Mouse (Mus musculus): ENCODE results near the gene Gm11596. TPM values are rescaled to one million over a fixed set of nuclear protein-coding genes. Genes with fewer than 3 reads are reported as not detected.

Gm11596 gene
- polyA plus RNA-seq (2015; fragmentation: Illumina TruSeq; extraction: RNeasy Lipid Tissue Mini Kit (QIAGEN cat#74804); ENCODE audit: insufficient read depth, low replicate concordance) = not detected

GRCm38 (mm10) chr11:99793367-99793766, at the start of gene Gm11596:
Gm11596 (minus strand) TSS chr11:99793467.

GRCm38 (mm10) chr11:99837966-99838365, 44.7 kb upstream of the Gm11596 start, which contains the start of gene 2300003K06Rik:
2300003K06Rik (minus strand) TSS chr11:99838066.

GRCm38 (mm10) chr11:99815566-99815965, 22.3 kb upstream of the Gm11596 start, which contains the start of gene Gm11564:
Gm11564 (minus strand) TSS chr11:99815666.

GRCm38 (mm10) chr11:99809792-99810191, 16.5 kb upstream of the Gm11596 start, which contains the start of gene Krtap4-13:
Krtap4-13 (minus strand) TSS chr11:99809892.

GRCm38 (mm10) chr11:99804346-99804745, 11.1 kb upstream of the Gm11596 start, which contains the start of gene Gm11554:
Gm11554 (minus strand) TSS chr11:99804446.

GRCm38 (mm10) chr11:99798832-99799231, 5.6 kb upstream of the Gm11596 start, which contains the start of gene Gm11569:
Gm11569 (minus strand) TSS chr11:99798932.

GRCm38 (mm10) chr11:99784900-99785299, 8.4 kb downstream of the Gm11596 start, which contains the start of gene Krtap4-9:
Krtap4-9 (plus strand) TSS chr11:99785200.

GRCm38 (mm10) chr11:99780604-99781003, 12.7 kb downstream of the Gm11596 start, which contains the start of gene Krtap4-8:
Krtap4-8 (minus strand) TSS chr11:99780704.

GRCm38 (mm10) chr11:99772813-99773212, 20.5 kb downstream of the Gm11596 start, which contains the start of gene Gm11595:
Gm11595 (minus strand) TSS chr11:99772913.

Other genes with a start within 250 kb of the Gm11596 start
- gene Krtap3-3, start 242.6 kb downstream of the Gm11596 start, polyA plus RNA-seq (2015; fragmentation: Illumina TruSeq; extraction: RNeasy Lipid Tissue Mini Kit (QIAGEN cat#74804); ENCODE audit: insufficient read depth, low replicate concordance) = not detected
- gene Krtap3-2, start 236.6 kb downstream of the Gm11596 start, polyA plus RNA-seq (2015; fragmentation: Illumina TruSeq; extraction: RNeasy Lipid Tissue Mini Kit (QIAGEN cat#74804); ENCODE audit: insufficient read depth, low replicate concordance) = not detected
- gene Gm11939, start 234.0 kb downstream of the Gm11596 start, polyA plus RNA-seq (2015; fragmentation: Illumina TruSeq; extraction: RNeasy Lipid Tissue Mini Kit (QIAGEN cat#74804); ENCODE audit: insufficient read depth, low replicate concordance) = not detected
- not detected for gene Krtap3-1, start 226.8 kb downstream of the Gm11596 start, polyA plus RNA-seq (2015; fragmentation: Illumina TruSeq; extraction: RNeasy Lipid Tissue Mini Kit (QIAGEN cat#74804); ENCODE audit: insufficient read depth, low replicate concordance)
- not detected for gene Krtap1-5, start 212.5 kb downstream of the Gm11596 start, polyA plus RNA-seq (2015; fragmentation: Illumina TruSeq; extraction: RNeasy Lipid Tissue Mini Kit (QIAGEN cat#74804); ENCODE audit: insufficient read depth, low replicate concordance)
- gene Krtap1-4, start 209.8 kb downstream of the Gm11596 start, polyA plus RNA-seq (2015; fragmentation: Illumina TruSeq; extraction: RNeasy Lipid Tissue Mini Kit (QIAGEN cat#74804); ENCODE audit: insufficient read depth, low replicate concordance) = not detected
- not detected for gene Krtap1-3, start 202.1 kb downstream of the Gm11596 start, polyA plus RNA-seq (2015; fragmentation: Illumina TruSeq; extraction: RNeasy Lipid Tissue Mini Kit (QIAGEN cat#74804); ENCODE audit: insufficient read depth, low replicate concordance)
- gene Krtap9-3, start 195.4 kb downstream of the Gm11596 start, polyA plus RNA-seq (2015; fragmentation: Illumina TruSeq; extraction: RNeasy Lipid Tissue Mini Kit (QIAGEN cat#74804); ENCODE audit: insufficient read depth, low replicate concordance) = not detected
- gene Gm11938, start 190.2 kb downstream of the Gm11596 start, polyA plus RNA-seq (2015; fragmentation: Illumina TruSeq; extraction: RNeasy Lipid Tissue Mini Kit (QIAGEN cat#74804); ENCODE audit: insufficient read depth, low replicate concordance) = not detected
- gene Gm11937, start 183.3 kb downstream of the Gm11596 start, polyA plus RNA-seq (2015; fragmentation: Illumina TruSeq; extraction: RNeasy Lipid Tissue Mini Kit (QIAGEN cat#74804); ENCODE audit: insufficient read depth, low replicate concordance) = not detected
- not detected for gene Krtap2-4, start 178.6 kb downstream of the Gm11596 start, polyA plus RNA-seq (2015; fragmentation: Illumina TruSeq; extraction: RNeasy Lipid Tissue Mini Kit (QIAGEN cat#74804); ENCODE audit: insufficient read depth, low replicate concordance)
- gene Gm11562, start 173.0 kb downstream of the Gm11596 start, polyA plus RNA-seq (2015; fragmentation: Illumina TruSeq; extraction: RNeasy Lipid Tissue Mini Kit (QIAGEN cat#74804); ENCODE audit: insufficient read depth, low replicate concordance) = not detected
- not detected for gene Krtap4-1, start 165.2 kb downstream of the Gm11596 start, polyA plus RNA-seq (2015; fragmentation: Illumina TruSeq; extraction: RNeasy Lipid Tissue Mini Kit (QIAGEN cat#74804); ENCODE audit: insufficient read depth, low replicate concordance)
- gene Krtap4-2, start 158.4 kb downstream of the Gm11596 start, polyA plus RNA-seq (2015; fragmentation: Illumina TruSeq; extraction: RNeasy Lipid Tissue Mini Kit (QIAGEN cat#74804); ENCODE audit: insufficient read depth, low replicate concordance) = not detected
- gene Krtap4-7, start 149.4 kb downstream of the Gm11596 start, polyA plus RNA-seq (2015; fragmentation: Illumina TruSeq; extraction: RNeasy Lipid Tissue Mini Kit (QIAGEN cat#74804); ENCODE audit: insufficient read depth, low replicate concordance) = not detected
- not detected for gene Gm11555, start 143.2 kb downstream of the Gm11596 start, polyA plus RNA-seq (2015; fragmentation: Illumina TruSeq; extraction: RNeasy Lipid Tissue Mini Kit (QIAGEN cat#74804); ENCODE audit: insufficient read depth, low replicate concordance)
- not detected for gene Gm11563, start 134.5 kb downstream of the Gm11596 start, polyA plus RNA-seq (2015; fragmentation: Illumina TruSeq; extraction: RNeasy Lipid Tissue Mini Kit (QIAGEN cat#74804); ENCODE audit: insufficient read depth, low replicate concordance)
- not detected for gene Krtap4-6, start 127.5 kb downstream of the Gm11596 start, polyA plus RNA-seq (2015; fragmentation: Illumina TruSeq; extraction: RNeasy Lipid Tissue Mini Kit (QIAGEN cat#74804); ENCODE audit: insufficient read depth, low replicate concordance)
- gene Gm14190, start 102.7 kb downstream of the Gm11596 start, polyA plus RNA-seq (2015; fragmentation: Illumina TruSeq; extraction: RNeasy Lipid Tissue Mini Kit (QIAGEN cat#74804); ENCODE audit: insufficient read depth, low replicate concordance) = not detected
- not detected for gene Gm14180, start 59.2 kb downstream of the Gm11596 start, polyA plus RNA-seq (2015; fragmentation: Illumina TruSeq; extraction: RNeasy Lipid Tissue Mini Kit (QIAGEN cat#74804); ENCODE audit: insufficient read depth, low replicate concordance)
- not detected for gene Gm11595, start 20.6 kb downstream of the Gm11596 start, polyA plus RNA-seq (2015; fragmentation: Illumina TruSeq; extraction: RNeasy Lipid Tissue Mini Kit (QIAGEN cat#74804); ENCODE audit: insufficient read depth, low replicate concordance)
- gene Krtap4-8, start 12.8 kb downstream of the Gm11596 start, polyA plus RNA-seq (2015; fragmentation: Illumina TruSeq; extraction: RNeasy Lipid Tissue Mini Kit (QIAGEN cat#74804); ENCODE audit: insufficient read depth, low replicate concordance) = not detected
- gene Krtap4-9, start 8.3 kb downstream of the Gm11596 start, polyA plus RNA-seq (2015; fragmentation: Illumina TruSeq; extraction: RNeasy Lipid Tissue Mini Kit (QIAGEN cat#74804); ENCODE audit: insufficient read depth, low replicate concordance) = not detected
- gene Gm11569, start 5.5 kb upstream of the Gm11596 start, polyA plus RNA-seq (2015; fragmentation: Illumina TruSeq; extraction: RNeasy Lipid Tissue Mini Kit (QIAGEN cat#74804); ENCODE audit: insufficient read depth, low replicate concordance) = not detected
- gene Gm11554, start 11.0 kb upstream of the Gm11596 start, polyA plus RNA-seq (2015; fragmentation: Illumina TruSeq; extraction: RNeasy Lipid Tissue Mini Kit (QIAGEN cat#74804); ENCODE audit: insufficient read depth, low replicate concordance) = not detected
- gene Krtap4-13, start 16.4 kb upstream of the Gm11596 start, polyA plus RNA-seq (2015; fragmentation: Illumina TruSeq; extraction: RNeasy Lipid Tissue Mini Kit (QIAGEN cat#74804); ENCODE audit: insufficient read depth, low replicate concordance) = not detected
- gene Gm11564, start 22.2 kb upstream of the Gm11596 start, polyA plus RNA-seq (2015; fragmentation: Illumina TruSeq; extraction: RNeasy Lipid Tissue Mini Kit (QIAGEN cat#74804); ENCODE audit: insufficient read depth, low replicate concordance) = not detected
- not detected for gene 2300003K06Rik, start 44.6 kb upstream of the Gm11596 start, polyA plus RNA-seq (2015; fragmentation: Illumina TruSeq; extraction: RNeasy Lipid Tissue Mini Kit (QIAGEN cat#74804); ENCODE audit: insufficient read depth, low replicate concordance)
- gene Krtap4-16, start 58.1 kb upstream of the Gm11596 start, polyA plus RNA-seq (2015; fragmentation: Illumina TruSeq; extraction: RNeasy Lipid Tissue Mini Kit (QIAGEN cat#74804); ENCODE audit: insufficient read depth, low replicate concordance) = not detected
- not detected for gene Gm11568, start 64.5 kb upstream of the Gm11596 start, polyA plus RNA-seq (2015; fragmentation: Illumina TruSeq; extraction: RNeasy Lipid Tissue Mini Kit (QIAGEN cat#74804); ENCODE audit: insufficient read depth, low replicate concordance)
- gene Gm11559, start 71.0 kb upstream of the Gm11596 start, polyA plus RNA-seq (2015; fragmentation: Illumina TruSeq; extraction: RNeasy Lipid Tissue Mini Kit (QIAGEN cat#74804); ENCODE audit: insufficient read depth, low replicate concordance) = not detected
- gene Krtap9-1, start 79.9 kb upstream of the Gm11596 start, polyA plus RNA-seq (2015; fragmentation: Illumina TruSeq; extraction: RNeasy Lipid Tissue Mini Kit (QIAGEN cat#74804); ENCODE audit: insufficient read depth, low replicate concordance) = not detected
- gene Gm11567, start 85.7 kb upstream of the Gm11596 start, polyA plus RNA-seq (2015; fragmentation: Illumina TruSeq; extraction: RNeasy Lipid Tissue Mini Kit (QIAGEN cat#74804); ENCODE audit: insufficient read depth, low replicate concordance) = not detected
- gene Krtap31-1, start 114.5 kb upstream of the Gm11596 start, polyA plus RNA-seq (2015; fragmentation: Illumina TruSeq; extraction: RNeasy Lipid Tissue Mini Kit (QIAGEN cat#74804); ENCODE audit: insufficient read depth, low replicate concordance) = not detected
- gene Gm11565, start 121.3 kb upstream of the Gm11596 start, polyA plus RNA-seq (2015; fragmentation: Illumina TruSeq; extraction: RNeasy Lipid Tissue Mini Kit (QIAGEN cat#74804); ENCODE audit: insufficient read depth, low replicate concordance) = not detected
- gene Krtap31-2, start 142.8 kb upstream of the Gm11596 start, polyA plus RNA-seq (2015; fragmentation: Illumina TruSeq; extraction: RNeasy Lipid Tissue Mini Kit (QIAGEN cat#74804); ENCODE audit: insufficient read depth, low replicate concordance) = not detected
- not detected for gene Krtap9-5, start 155.0 kb upstream of the Gm11596 start, polyA plus RNA-seq (2015; fragmentation: Illumina TruSeq; extraction: RNeasy Lipid Tissue Mini Kit (QIAGEN cat#74804); ENCODE audit: insufficient read depth, low replicate concordance)
- not detected for gene Krtap29-1, start 185.6 kb upstream of the Gm11596 start, polyA plus RNA-seq (2015; fragmentation: Illumina TruSeq; extraction: RNeasy Lipid Tissue Mini Kit (QIAGEN cat#74804); ENCODE audit: insufficient read depth, low replicate concordance)
- gene Krtap16-1, start 193.1 kb upstream of the Gm11596 start, polyA plus RNA-seq (2015; fragmentation: Illumina TruSeq; extraction: RNeasy Lipid Tissue Mini Kit (QIAGEN cat#74804); ENCODE audit: insufficient read depth, low replicate concordance) = not detected
- not detected for gene Krtap17-1, start 200.5 kb upstream of the Gm11596 start, polyA plus RNA-seq (2015; fragmentation: Illumina TruSeq; extraction: RNeasy Lipid Tissue Mini Kit (QIAGEN cat#74804); ENCODE audit: insufficient read depth, low replicate concordance)
- not detected for gene Krt33a, start 222.7 kb upstream of the Gm11596 start, polyA plus RNA-seq (2015; fragmentation: Illumina TruSeq; extraction: RNeasy Lipid Tissue Mini Kit (QIAGEN cat#74804); ENCODE audit: insufficient read depth, low replicate concordance)
- gene Krt33b, start 236.4 kb upstream of the Gm11596 start, polyA plus RNA-seq (2015; fragmentation: Illumina TruSeq; extraction: RNeasy Lipid Tissue Mini Kit (QIAGEN cat#74804); ENCODE audit: insufficient read depth, low replicate concordance) = not detected
- not detected for gene Krt34, start 248.1 kb upstream of the Gm11596 start, polyA plus RNA-seq (2015; fragmentation: Illumina TruSeq; extraction: RNeasy Lipid Tissue Mini Kit (QIAGEN cat#74804); ENCODE audit: insufficient read depth, low replicate concordance)

Data from spleen, adult 10 weeks (tissue).